8 mouse cellular contexts compared by ENCODE assay signal in genomic region chr2:65021691-65022362, GRCm38 (mm10). TPM values are rescaled to one million over a fixed set of nuclear protein-coding genes. Genes with fewer than 3 reads are reported as not detected.
A peak's percentile ranks its signal among the peaks of the same experiment; 100 is the strongest.
DNase-seq lines count a peak whose midpoint lies in the region; ATAC-seq and TF ChIP-seq lines count a peak whose summit lies in the region.

No protein-coding gene starts in this region.

- WGBS in liver, adult 2 months = 13% methylated on average over 15 of the region's 15 CpGs
- 9% methylated on average over 15 of the region's 15 CpGs for WGBS in hindbrain, embryonic 12.5 days
- 12% methylated on average over 15 of the region's 15 CpGs for WGBS in liver, embryonic 16.5 days (ENCODE audit: insufficient replicate concordance)

- peak overlapping the region; percentile 90 for H3K4me3 ChIP-seq in liver, adult 2 months (ENCODE audit: insufficient read depth, low read depth, low read length)
- peak overlapping the region; percentile 80 for H3K4me3 ChIP-seq in hindbrain, embryonic 12.5 days
- H3K4me3 ChIP-seq in liver, embryonic 16.5 days (ENCODE audit: low read depth, low read length) = peak overlapping the region; percentile 65

- H3K9ac ChIP-seq in liver, adult 2 months (ENCODE audit: low read depth, low read length) = peak overlapping the region; percentile 95
- H3K9ac ChIP-seq in hindbrain, embryonic 12.5 days = peak overlapping the region; percentile 82
- H3K9ac ChIP-seq in liver, embryonic 16.5 days (ENCODE audit: low read depth, low read length) = peak overlapping the region; percentile 61

- peak; percentile 80 for DNase-seq in liver, adult 2 months (ENCODE audit: extremely low read depth, low read depth, low spot score)
- no peak for DNase-seq in liver
- peak; percentile 37 for DNase-seq in embryo, embryonic 11 days
- DNase-seq in telencephalon, adult 2 months (ENCODE audit: low read depth, low spot score) = peak; percentile 84
- no peak for DNase-seq in cerebellum, adult 8-10 months
- DNase-seq in testis, postnatal 10 days (ENCODE audit: low spot score) = no peak

- H3K27me3 ChIP-seq in liver, adult 2 months (ENCODE audit: control insufficient read depth, insufficient read depth, low read length) = no peaks in the 10 kb centered on the region
- H3K27me3 ChIP-seq in hindbrain, embryonic 12.5 days = no peaks in the 10 kb centered on the region
- no peaks in the 10 kb centered on the region; the same call in none of the 2 replicates for H3K27me3 ChIP-seq in liver, embryonic 16.5 days (ENCODE audit: control insufficient read depth, insufficient read depth, low read depth, low read length)

- peak overlapping the region; percentile 81 for H3K27ac ChIP-seq in liver, adult 2 months (replicated peaks; ENCODE audit: insufficient read depth, low read depth, low read length)
- H3K27ac ChIP-seq in hindbrain, embryonic 12.5 days = no peak overlapping the region
- H3K27ac ChIP-seq in liver, embryonic 16.5 days (ENCODE audit: low read length) = no peak overlapping the region

- TF ChIP-seq POLR2A in liver, adult 2 months (IDR thresholded peaks at IDR 0.05; ENCODE audit: extremely low read depth, insufficient read depth, low read length) = no peak

- peaks cover 2% of the 10 kb centered on the region; the same call in 1 of the 2 replicates for H3K36me3 ChIP-seq in liver, adult 2 months (ENCODE audit: control insufficient read depth, insufficient read depth, low read length)
- no peaks in the 10 kb centered on the region for H3K36me3 ChIP-seq in hindbrain, embryonic 12.5 days
- H3K36me3 ChIP-seq in liver, embryonic 16.5 days (ENCODE audit: control insufficient read depth, insufficient read depth) = no peaks in the 10 kb centered on the region

- no peak; the same call in 1 of the 2 replicates for ATAC-seq in hindbrain, embryonic 12.5 days (ENCODE audit: low FRiP score)
- ATAC-seq in liver, embryonic 16.5 days (ENCODE audit: low read depth) = peak; percentile 57; the same call in 1 of the 2 replicates

- no peak for TF ChIP-seq CTCF in liver, adult 2 months (IDR thresholded peaks at IDR 0.05; ENCODE audit: low read depth, low read length)

- no peaks in the 10 kb centered on the region for H3K9me3 ChIP-seq in hindbrain, embryonic 12.5 days (replicated peaks)
- no peaks in the 10 kb centered on the region for H3K9me3 ChIP-seq in liver, embryonic 16.5 days (replicated peaks; ENCODE audit: control insufficient read depth, low read length)

- peaks cover 8% of the 10 kb centered on the region for H3K4me1 ChIP-seq in liver, adult 2 months (ENCODE audit: control insufficient read depth, insufficient read depth, low read length)
- H3K4me1 ChIP-seq in hindbrain, embryonic 12.5 days = peaks cover 8% of the 10 kb centered on the region; the same call in 1 of the 2 replicates
- H3K4me1 ChIP-seq in liver, embryonic 16.5 days (ENCODE audit: control insufficient read depth, low read depth, low read length) = no peaks in the 10 kb centered on the region

- peaks cover 15% of the 10 kb centered on the region; the same call in 1 of the 2 replicates for H3K79me2 ChIP-seq in liver, adult 2 months (ENCODE audit: control insufficient read depth, insufficient read depth, low read length)

- peak overlapping the region; percentile 100 for H3K4me2 ChIP-seq in hindbrain, embryonic 12.5 days (replicated peaks)
- H3K4me2 ChIP-seq in liver, embryonic 16.5 days (ENCODE audit: low read depth, low read length) = peak overlapping the region; percentile 65

RNA-seq across cellular contexts. Expression of gene Grb14, which starts 3.0 kb away (rescaled TPM):
- total RNA-seq in liver, adult 2 months (2014; rRNA removed) = 43.8 and 47.6 TPM in 2 replicates
- polyA plus RNA-seq in liver, adult 2 months (2012; rRNA removed) = 16.1 and 17.6 TPM in 2 replicates
- 11.0 and 11.7 TPM in 2 replicates for polyA plus RNA-seq in hindbrain, embryonic 12.5 days (2016; fragmentation: Nextera tagmentation; extraction: Ambion mirVana)
- polyA plus RNA-seq in liver, embryonic 16.5 days (2015; fragmentation: Nextera tagmentation; extraction: Ambion mirVana) = 9.3 and 11.0 TPM in 2 replicates

Comparison
In these comparisons a context has a peak if more than half of its experiments do, and no peak if none do; other contexts are left out.
1. DNase-seq: peak in liver, adult 2 months (single experiment), embryo, embryonic 11 days (single experiment) and telencephalon, adult 2 months (single experiment); none in liver (single experiment), cerebellum, adult 8-10 months (single experiment) and testis, postnatal 10 days (single experiment).
2. Peak in every context shown above with its lines, with median percentiles within 50 percentile points of each other: H3K4me3 ChIP-seq and H3K9ac ChIP-seq.